Mouse (Mus musculus) erythroblast, embryonic 14.5 days (primary cell): ENCODE results near the gene Tmem156. TPM values are rescaled to one million over a fixed set of nuclear protein-coding genes. Genes with fewer than 3 reads are reported as not detected.

ENCODE experiments used
- H3K27me3 ChIP-seq: 2 replicates; pipeline ENCODE4 v1.6.1; 2012; ENCODE audit warnings: inconsistent platforms; ENCODE audit not compliant: control insufficient read depth
- H3K36me3 ChIP-seq: 2 replicates; pipeline ENCODE4 v1.6.1; 2012; ENCODE audit warnings: mild to moderate bottlenecking, inconsistent platforms; ENCODE audit not compliant: control insufficient read depth
- H3K4me1 ChIP-seq: 2 replicates; pipeline ENCODE4 v1.6.1; 2012; ENCODE audit warnings: inconsistent platforms; ENCODE audit not compliant: control insufficient read depth
- H3K4me3 ChIP-seq: replicated peaks from 2 replicates; pipeline ENCODE3; 2012; ENCODE audit warnings: moderate library complexity, mild to moderate bottlenecking, inconsistent platforms
- H3K9me3 ChIP-seq: 2 replicates; pipeline ENCODE4 v1.6.1; 2012; ENCODE audit warnings: low read length, inconsistent platforms, mixed read lengths; ENCODE audit not compliant: control insufficient read depth
- GATA1 ChIP-seq: IDR thresholded peaks from 2 replicates; pipeline ENCODE4 v1.6.1; 2012; ENCODE audit warnings: low read length, inconsistent platforms, mixed read lengths
- TAL1 ChIP-seq: IDR thresholded peaks from 3 replicates; pipeline ENCODE4 v1.6.1; 2012; ENCODE audit warnings: low read length, inconsistent platforms, mixed read lengths
- polyA plus RNA-seq: library from polyadenylated mRNA; stranded (reverse); fragments of >175 nt; gene quantifications from 2 replicates; pipeline ENCODE4 v1.2.3, GENCODE M21; 2012

The Tmem156 gene
- polyA plus RNA-seq, 1 experiment, result not detected

- Histone ChIP-seq H3K27me3 (no peaks in the 10 kb centered on the region), H3K4me1 (peaks cover 3% of the 10 kb centered on the region), H3K36me3 (no peaks in the 10 kb centered on the region), H3K9me3 (no peaks in the 10 kb centered on the region), H3K4me3 (no peak overlapping the region)
- no peak for TF ChIP-seq TAL1
- TF ChIP-seq GATA1, result no peak
Measured at GRCm38 (mm10) chr5:65081836-65082235, 10.1 kb downstream of the Tmem156 start.

GRCm38 (mm10) chr5:65079881-65080280 is 12.1 kb downstream of the Tmem156 start:
- TF ChIP-seq GATA1 (no peak), TAL1 (no peak)
- Histone ChIP-seq H3K4me1 (peaks cover 3% of the 10 kb centered on the region), H3K27me3 (no peaks in the 10 kb centered on the region), H3K9me3 (no peaks in the 10 kb centered on the region), H3K36me3 (no peaks in the 10 kb centered on the region), H3K4me3 (no peak overlapping the region)

- Histone ChIP-seq H3K36me3 (no peaks in the 10 kb centered on the region), H3K27me3 (no peaks in the 10 kb centered on the region), H3K9me3 (no peaks in the 10 kb centered on the region), H3K4me3 (no peak overlapping the region), H3K4me1 (peaks cover 3% of the 10 kb centered on the region)
- no peak for TF ChIP-seq TAL1
- no peak for TF ChIP-seq GATA1
Measured at GRCm38 (mm10) chr5:65078081-65078480, 13.9 kb downstream of the Tmem156 start.

- Histone ChIP-seq H3K4me1 (peaks cover 3% of the 10 kb centered on the region), H3K4me3 (no peak overlapping the region), H3K36me3 (no peaks in the 10 kb centered on the region), H3K27me3 (no peaks in the 10 kb centered on the region), H3K9me3 (no peaks in the 10 kb centered on the region)
- TF ChIP-seq GATA1 (no peak), TAL1 (no peak)
Measured at GRCm38 (mm10) chr5:65076748-65077147, 15.2 kb downstream of the Tmem156 start.

GRCm38 (mm10) chr5:65076087-65076486 is 15.8 kb downstream of the Tmem156 start:
- H3K4me3 ChIP-seq, result no peak overlapping the region
- no peak for TF ChIP-seq GATA1
- TF ChIP-seq TAL1, result no peak
- peaks cover 3% of the 10 kb centered on the region for H3K4me1 ChIP-seq
- no peaks in the 10 kb centered on the region for H3K27me3 ChIP-seq
- no peaks in the 10 kb centered on the region for H3K36me3 ChIP-seq
- H3K9me3 ChIP-seq, result no peaks in the 10 kb centered on the region

- H3K4me3 ChIP-seq, result no peak overlapping the region
- TF ChIP-seq GATA1 (no peak), TAL1 (no peak)
- H3K27me3 ChIP-seq, result no peaks in the 10 kb centered on the region
- H3K9me3 ChIP-seq, result no peaks in the 10 kb centered on the region
- H3K4me1 ChIP-seq, result peaks cover 3% of the 10 kb centered on the region
- no peaks in the 10 kb centered on the region for H3K36me3 ChIP-seq
Measured at GRCm38 (mm10) chr5:65074693-65075092, 17.2 kb downstream of the Tmem156 start.

- Histone ChIP-seq H3K4me3 (no peak overlapping the region), H3K36me3 (no peaks in the 10 kb centered on the region), H3K27me3 (no peaks in the 10 kb centered on the region), H3K4me1 (peaks cover 3% of the 10 kb centered on the region), H3K9me3 (no peaks in the 10 kb centered on the region)
- no peak for TF ChIP-seq TAL1
- no peak for TF ChIP-seq GATA1
Measured at GRCm38 (mm10) chr5:65073247-65073646, 18.7 kb downstream of the Tmem156 start.

GRCm38 (mm10) chr5:65071689-65072118 is 20.2 kb downstream of the Tmem156 start:
- Histone ChIP-seq H3K4me1 (no peaks in the 10 kb centered on the region), H3K4me3 (no peak overlapping the region), H3K9me3 (no peaks in the 10 kb centered on the region), H3K36me3 (no peaks in the 10 kb centered on the region), H3K27me3 (no peaks in the 10 kb centered on the region)
- TF ChIP-seq GATA1 (no peak), TAL1 (no peak)

GRCm38 (mm10) chr5:65069872-65070271 is 22.1 kb downstream of the Tmem156 start:
- no peaks in the 10 kb centered on the region for H3K9me3 ChIP-seq
- H3K36me3 ChIP-seq, result no peaks in the 10 kb centered on the region
- no peak overlapping the region for H3K4me3 ChIP-seq
- no peaks in the 10 kb centered on the region for H3K27me3 ChIP-seq
- TF ChIP-seq GATA1 (no peak), TAL1 (no peak)
- H3K4me1 ChIP-seq, result no peaks in the 10 kb centered on the region

GRCm38 (mm10) chr5:65068166-65068565 is 23.8 kb downstream of the Tmem156 start:
- no peaks in the 10 kb centered on the region for H3K9me3 ChIP-seq
- TF ChIP-seq TAL1, result no peak
- TF ChIP-seq GATA1, result no peak
- no peak overlapping the region for H3K4me3 ChIP-seq
- H3K27me3 ChIP-seq, result no peaks in the 10 kb centered on the region
- no peaks in the 10 kb centered on the region for H3K36me3 ChIP-seq
- H3K4me1 ChIP-seq, result no peaks in the 10 kb centered on the region
